Mouse (Mus musculus) neural tube, embryonic 13.5 days (tissue): ENCODE measurements around the gene Zfp511. TPM values are rescaled to one million over a fixed set of nuclear protein-coding genes. Genes with fewer than 3 reads are reported as not detected.

Experiments
- ATAC-seq: fragments of 200-750 bp; cut with Nextera tagmentation; 2 replicates; pipeline ENCODE4 v1.8.0; 2017; ENCODE audit warnings: low read depth, mild to moderate bottlenecking, moderate TSS enrichment, moderate library complexity
- H3K27ac ChIP-seq: fragments of 300-500 bp; sonication (generic); replicated peaks from 2 replicates; pipeline ENCODE4 v1.5.1; 2015; ENCODE audit warnings: moderate library complexity, mild to moderate bottlenecking, inconsistent platforms
- H3K27me3 ChIP-seq: fragments of 300-500 bp; sonication (generic); 2 replicates; pipeline ENCODE4 v1.6.1; 2015; ENCODE audit warnings: mild to moderate bottlenecking, inconsistent platforms
- H3K36me3 ChIP-seq: fragments of 300-500 bp; sonication (generic); 2 replicates; pipeline ENCODE4 v1.6.1; 2015; ENCODE audit warnings: mild to moderate bottlenecking, inconsistent platforms
- H3K4me1 ChIP-seq: fragments of 300-500 bp; sonication (generic); replicated peaks from 2 replicates; pipeline ENCODE4 v1.6.1; 2015; ENCODE audit warnings: inconsistent platforms
- H3K4me2 ChIP-seq: fragments of 300-500 bp; sonication (generic); 2 replicates; pipeline ENCODE4 v1.6.1; 2015; ENCODE audit warnings: inconsistent platforms, mild to moderate bottlenecking, moderate library complexity
- H3K4me3 ChIP-seq: fragments of 300-500 bp; sonication (generic); 2 replicates; pipeline ENCODE4 v1.5.1; 2015; ENCODE audit warnings: mild to moderate bottlenecking, inconsistent platforms
- H3K9ac ChIP-seq: fragments of 300-500 bp; sonication (generic); 2 replicates; pipeline ENCODE4 v1.6.1; 2015; ENCODE audit warnings: moderate library complexity, mild to moderate bottlenecking, inconsistent platforms
- H3K9me3 ChIP-seq: fragments of 300-500 bp; sonication (generic); 2 replicates; pipeline ENCODE4 v1.6.1; 2016; ENCODE audit warnings: inconsistent platforms
- WGBS: fragments of 180-500 bp; shearing (Covaris S2); methylation state at CpG from one replicate; pipeline ENCODE4 v1.1.7; 2015; 5-methylcytosine and 5-hydroxymethylcytosine counted together
- polyA plus RNA-seq: library from polyadenylated mRNA; unstranded; fragments of >200 nt; fragmentation: Nextera tagmentation; extraction: Ambion mirVana; gene quantifications from 2 replicates; pipeline ENCODE4 v1.2.1, GENCODE M21; 2015

The Zfp511 gene
- polyA plus RNA-seq, 1 experiment from 2014 or later = 50.7 TPM

- Histone ChIP-seq H3K4me3 (no peak overlapping the region), H3K36me3 (no peaks in the 10 kb centered on the region), H3K4me1 (peaks cover 36% of the 10 kb centered on the region), H3K27me3 (peaks cover 34% of the 10 kb centered on the region), H3K9ac (no peak overlapping the region), H3K9me3 (no peaks in the 10 kb centered on the region), H3K27ac (no peak overlapping the region), H3K4me2 (no peak overlapping the region)
- no peak for ATAC-seq
- 86% methylated on average over 4 of the region's 4 CpGs for WGBS
Observed at GRCm38 (mm10) chr7:140054124-140054523, 17.9 kb downstream of the Zfp511 start.

GRCm38 (mm10) chr7:140057413-140058407 is 21.5 kb downstream of the Zfp511 start:
- Histone ChIP-seq H3K36me3 (no peaks in the 10 kb centered on the region), H3K4me2 (peak overlapping the region; percentile 70), H3K9me3 (no peaks in the 10 kb centered on the region), H3K9ac (peak overlapping the region; percentile 87), H3K27ac (peak overlapping the region; percentile 97), H3K4me1 (peaks cover 59% of the 10 kb centered on the region), H3K4me3 (peak overlapping the region; percentile 49), H3K27me3 (peaks cover 20% of the 10 kb centered on the region)
- 2% methylated on average over 53 of the region's 53 CpGs for WGBS
- ATAC-seq = peak; percentile 78

GRCm38 (mm10) chr7:140058528-140058927 is 22.3 kb downstream of the Zfp511 start:
- H3K4me1 ChIP-seq = peaks cover 62% of the 10 kb centered on the region
- H3K4me2 ChIP-seq = peak overlapping the region; percentile 70
- peak overlapping the region; percentile 97 for H3K27ac ChIP-seq
- H3K9ac ChIP-seq = peak overlapping the region; percentile 87
- H3K9me3 ChIP-seq = no peaks in the 10 kb centered on the region
- ATAC-seq = no peak
- peak overlapping the region; percentile 49 for H3K4me3 ChIP-seq
- H3K36me3 ChIP-seq = no peaks in the 10 kb centered on the region
- H3K27me3 ChIP-seq = peaks cover 16% of the 10 kb centered on the region
- WGBS = 3% methylated on average over 7 of the region's 7 CpGs

- ATAC-seq = no peak
- no peak overlapping the region for H3K27ac ChIP-seq
- H3K4me1 ChIP-seq = peaks cover 62% of the 10 kb centered on the region
- H3K27me3 ChIP-seq = peaks cover 22% of the 10 kb centered on the region
- no peak overlapping the region for H3K4me2 ChIP-seq
- no peaks in the 10 kb centered on the region for H3K9me3 ChIP-seq
- no peak overlapping the region for H3K4me3 ChIP-seq
- H3K9ac ChIP-seq = no peak overlapping the region
- H3K36me3 ChIP-seq = no peaks in the 10 kb centered on the region
- WGBS = 29% methylated on average over 4 of the region's 4 CpGs
Observed at GRCm38 (mm10) chr7:140059601-140060000, 23.4 kb downstream of the Zfp511 start.

GRCm38 (mm10) chr7:140060936-140061831 is 25.0 kb downstream of the Zfp511 start:
- Histone ChIP-seq H3K36me3 (no peaks in the 10 kb centered on the region), H3K4me3 (peak overlapping the region; percentile 33), H3K27me3 (peaks cover 24% of the 10 kb centered on the region), H3K9ac (peak overlapping the region; percentile 70), H3K4me1 (peaks cover 62% of the 10 kb centered on the region), H3K9me3 (no peaks in the 10 kb centered on the region), H3K4me2 (peak overlapping the region; percentile 67), H3K27ac (peak overlapping the region; percentile 75)
- ATAC-seq = peak; percentile 60
- WGBS = under 1% methylated on average over 47 of the region's 47 CpGs

GRCm38 (mm10) chr7:140061832-140062130 is 25.6 kb downstream of the Zfp511 start:
- Histone ChIP-seq H3K36me3 (no peaks in the 10 kb centered on the region), H3K4me1 (peaks cover 60% of the 10 kb centered on the region), H3K27me3 (peaks cover 24% of the 10 kb centered on the region), H3K27ac (peak overlapping the region; percentile 75), H3K9me3 (no peaks in the 10 kb centered on the region), H3K4me3 (peak overlapping the region; percentile 33), H3K9ac (peak overlapping the region; percentile 70; the same call in 1 of the 2 replicates), H3K4me2 (peak overlapping the region; percentile 67)
- no peak for ATAC-seq
- 1% methylated on average over 6 of the region's 6 CpGs for WGBS

GRCm38 (mm10) chr7:140062307-140062706 is 26.1 kb downstream of the Zfp511 start:
- Histone ChIP-seq H3K4me3 (no peak overlapping the region), H3K4me2 (peak overlapping the region; percentile 67), H3K36me3 (no peaks in the 10 kb centered on the region), H3K27ac (peak overlapping the region; percentile 75), H3K9me3 (no peaks in the 10 kb centered on the region), H3K9ac (no peak overlapping the region), H3K27me3 (peaks cover 24% of the 10 kb centered on the region), H3K4me1 (peaks cover 55% of the 10 kb centered on the region)
- 0 out of 2 replicates have a peak, but pooled peaks have one; percentile 9 for ATAC-seq
- 9% methylated on average over 11 of the region's 11 CpGs for WGBS

- Histone ChIP-seq H3K4me3 (no peak overlapping the region), H3K27me3 (peaks cover 24% of the 10 kb centered on the region), H3K36me3 (no peaks in the 10 kb centered on the region), H3K4me1 (peaks cover 49% of the 10 kb centered on the region), H3K27ac (no peak overlapping the region; the same call in 1 of the 2 replicates), H3K9me3 (no peaks in the 10 kb centered on the region), H3K9ac (no peak overlapping the region), H3K4me2 (no peak overlapping the region)
- no peak for ATAC-seq
- WGBS = 16% methylated on average over 7 of the region's 7 CpGs
Observed at GRCm38 (mm10) chr7:140063092-140063491, 26.9 kb downstream of the Zfp511 start.

- Histone ChIP-seq H3K27me3 (peaks cover 11% of the 10 kb centered on the region; the same call in 1 of the 2 replicates), H3K9ac (no peak overlapping the region), H3K9me3 (no peaks in the 10 kb centered on the region), H3K4me3 (no peak overlapping the region), H3K4me1 (peaks cover 10% of the 10 kb centered on the region), H3K36me3 (peaks cover 16% of the 10 kb centered on the region; the same call in 1 of the 2 replicates), H3K4me2 (no peak overlapping the region), H3K27ac (no peak overlapping the region)
- ATAC-seq = no peak
- WGBS = 70% methylated on average over 6 of the region's 6 CpGs
Observed at GRCm38 (mm10) chr7:140067397-140067796, 31.2 kb downstream of the Zfp511 start.

- Histone ChIP-seq H3K27me3 (peaks cover 6% of the 10 kb centered on the region; the same call in 1 of the 2 replicates), H3K27ac (no peak overlapping the region), H3K4me3 (peak overlapping the region; percentile 17), H3K4me2 (peak overlapping the region; percentile 42), H3K36me3 (peaks cover 29% of the 10 kb centered on the region; the same call in 1 of the 2 replicates), H3K9me3 (no peaks in the 10 kb centered on the region), H3K9ac (peak overlapping the region; percentile 38; the same call in 1 of the 2 replicates), H3K4me1 (0 out of 2 replicates have a peak, but pooled peaks cover 4% of the 10 kb centered on the region)
- ATAC-seq = no peak
- WGBS = 42% methylated on average over 39 of the region's 39 CpGs
Observed at GRCm38 (mm10) chr7:140070042-140070711, 34.0 kb downstream of the Zfp511 start.

GRCm38 (mm10) chr7:140077698-140078097 is 41.5 kb downstream of the Zfp511 start:
- no peak overlapping the region for H3K4me2 ChIP-seq
- no peak overlapping the region for H3K9ac ChIP-seq
- no peak overlapping the region for H3K4me3 ChIP-seq
- H3K9me3 ChIP-seq = no peaks in the 10 kb centered on the region
- peaks cover 35% of the 10 kb centered on the region for H3K4me1 ChIP-seq
- 82% methylated on average over 6 of the region's 6 CpGs for WGBS
- H3K36me3 ChIP-seq = peaks cover 10% of the 10 kb centered on the region; the same call in 1 of the 2 replicates
- no peak overlapping the region for H3K27ac ChIP-seq
- no peak for ATAC-seq
- H3K27me3 ChIP-seq = peaks cover 12% of the 10 kb centered on the region
